Mouse (Mus musculus) midbrain, embryonic 16.5 days (tissue): ENCODE measurements around the gene Il18r1. TPM values are rescaled to one million over a fixed set of nuclear protein-coding genes. Genes with fewer than 3 reads are reported as not detected.

Experiments
- ATAC-seq: fragments of 200-750 bp; cut with Nextera tagmentation; 2 replicates; pipeline ENCODE4 v1.8.0; 2017; ENCODE audit warnings: moderate TSS enrichment
- H3K27ac ChIP-seq: fragments of 300-500 bp; sonication (generic); 2 replicates; pipeline ENCODE4 v1.5.1; 2014; ENCODE audit warnings: mild to moderate bottlenecking, low read length, mixed read lengths
- H3K27me3 ChIP-seq: fragments of 300-500 bp; sonication (generic); 2 replicates; pipeline ENCODE4 v1.6.1; 2014; ENCODE audit warnings: low read depth, low read length, mixed read lengths; ENCODE audit not compliant: control insufficient read depth, insufficient read depth
- H3K36me3 ChIP-seq: fragments of 300-500 bp; sonication (generic); 2 replicates; pipeline ENCODE4 v1.6.1; 2014; ENCODE audit warnings: mild to moderate bottlenecking, low read length, moderate library complexity, mixed read lengths; ENCODE audit not compliant: control insufficient read depth, insufficient read depth
- H3K4me1 ChIP-seq: fragments of 300-500 bp; sonication (generic); 2 replicates; pipeline ENCODE4 v1.6.1; 2014; ENCODE audit warnings: mild to moderate bottlenecking, low read length, mixed read lengths; ENCODE audit not compliant: control insufficient read depth, insufficient read depth
- H3K4me2 ChIP-seq: fragments of 300-500 bp; sonication (generic); 2 replicates; pipeline ENCODE4 v1.6.1; 2014; ENCODE audit warnings: mild to moderate bottlenecking, low read length, mixed read lengths
- H3K4me3 ChIP-seq: fragments of 300-500 bp; sonication (generic); 2 replicates; pipeline ENCODE4 v1.5.1; 2014; ENCODE audit warnings: low read depth, mild to moderate bottlenecking, low read length, moderate library complexity, mixed read lengths
- H3K9ac ChIP-seq: fragments of 300-500 bp; sonication (generic); 2 replicates; pipeline ENCODE4 v1.6.1; 2014; ENCODE audit warnings: low read depth, low read length, mixed read lengths
- H3K9me3 ChIP-seq: fragments of 300-500 bp; sonication (generic); replicated peaks from 2 replicates; pipeline ENCODE4 v1.6.1; 2014; ENCODE audit warnings: mild to moderate bottlenecking, low read length, mixed read lengths; ENCODE audit not compliant: control insufficient read depth, poor library complexity, severe bottlenecking
- WGBS: fragments of 180-500 bp; shearing (Covaris S2); extraction: QIAGEN DNeasy Blood & Tissue Kit; methylation state at CpG from one replicate; pipeline ENCODE4 v1.1.7; 2014; 5-methylcytosine and 5-hydroxymethylcytosine counted together
- polyA plus RNA-seq: library from polyadenylated mRNA; unstranded; fragments of >200 nt; fragmentation: Nextera tagmentation; extraction: Ambion mirVana; gene quantifications from 2 replicates; pipeline ENCODE4 v1.2.1, GENCODE M21; 2015

The Il18r1 gene
- polyA plus RNA-seq, 1 experiment from 2014 or later = not detected

- WGBS = 87% methylated on average over 4 of the region's 4 CpGs
- Histone ChIP-seq H3K4me3 (no peak overlapping the region), H3K27ac (no peak overlapping the region), H3K27me3 (no peaks in the 10 kb centered on the region), H3K9ac (no peak overlapping the region), H3K4me2 (no peak overlapping the region), H3K36me3 (no peaks in the 10 kb centered on the region), H3K9me3 (no peaks in the 10 kb centered on the region), H3K4me1 (no peaks in the 10 kb centered on the region)
- no peak for ATAC-seq
These were observed 8.3 kb downstream of the Il18r1 start for GRCm38 (mm10) chr1:40473640-40474039.

- Histone ChIP-seq H3K4me1 (no peaks in the 10 kb centered on the region), H3K4me3 (no peak overlapping the region), H3K9me3 (no peaks in the 10 kb centered on the region), H3K27me3 (no peaks in the 10 kb centered on the region), H3K4me2 (no peak overlapping the region), H3K36me3 (no peaks in the 10 kb centered on the region), H3K9ac (no peak overlapping the region), H3K27ac (no peak overlapping the region)
- 91% methylated on average over 5 of the region's 5 CpGs for WGBS
- ATAC-seq = no peak
These were observed 9.0 kb downstream of the Il18r1 start for GRCm38 (mm10) chr1:40474336-40474735.

GRCm38 (mm10) chr1:40475697-40476096, 10.3 kb downstream of the Il18r1 start:
- Histone ChIP-seq H3K4me2 (no peak overlapping the region), H3K4me1 (no peaks in the 10 kb centered on the region), H3K9ac (no peak overlapping the region), H3K27ac (no peak overlapping the region), H3K36me3 (no peaks in the 10 kb centered on the region), H3K4me3 (no peak overlapping the region), H3K27me3 (no peaks in the 10 kb centered on the region), H3K9me3 (no peaks in the 10 kb centered on the region)
- 74% methylated on average over 3 of the region's 3 CpGs for WGBS
- no peak for ATAC-seq

- H3K36me3 ChIP-seq = no peaks in the 10 kb centered on the region
- H3K4me2 ChIP-seq = no peak overlapping the region
- H3K9ac ChIP-seq = no peak overlapping the region
- no peaks in the 10 kb centered on the region for H3K4me1 ChIP-seq
- no peak overlapping the region for H3K27ac ChIP-seq
- H3K4me3 ChIP-seq = no peak overlapping the region
- no peaks in the 10 kb centered on the region for H3K27me3 ChIP-seq
- H3K9me3 ChIP-seq = no peaks in the 10 kb centered on the region
- 70% methylated on average over 4 of the region's 4 CpGs for WGBS
- ATAC-seq = no peak
These were observed 11.4 kb downstream of the Il18r1 start for GRCm38 (mm10) chr1:40476756-40477155.

- Histone ChIP-seq H3K4me3 (no peak overlapping the region), H3K27ac (no peak overlapping the region), H3K4me2 (no peak overlapping the region), H3K9me3 (no peaks in the 10 kb centered on the region), H3K4me1 (no peaks in the 10 kb centered on the region), H3K9ac (no peak overlapping the region), H3K27me3 (no peaks in the 10 kb centered on the region), H3K36me3 (no peaks in the 10 kb centered on the region)
- 87% methylated on average over 6 of the region's 6 CpGs for WGBS
- ATAC-seq = no peak
These were observed 14.2 kb downstream of the Il18r1 start for GRCm38 (mm10) chr1:40479505-40479923.

GRCm38 (mm10) chr1:40494594-40494993, 29.2 kb downstream of the Il18r1 start:
- H3K27ac ChIP-seq = no peak overlapping the region
- H3K9me3 ChIP-seq = no peaks in the 10 kb centered on the region
- H3K4me1 ChIP-seq = no peaks in the 10 kb centered on the region
- no peaks in the 10 kb centered on the region for H3K36me3 ChIP-seq
- H3K4me2 ChIP-seq = no peak overlapping the region
- H3K27me3 ChIP-seq = no peaks in the 10 kb centered on the region
- WGBS = 89% methylated on average over 4 of the region's 4 CpGs
- no peak for ATAC-seq
- no peak overlapping the region for H3K4me3 ChIP-seq
- no peak overlapping the region for H3K9ac ChIP-seq

- Histone ChIP-seq H3K4me2 (no peak overlapping the region), H3K27ac (no peak overlapping the region), H3K4me3 (no peak overlapping the region), H3K27me3 (no peaks in the 10 kb centered on the region), H3K4me1 (no peaks in the 10 kb centered on the region), H3K36me3 (no peaks in the 10 kb centered on the region), H3K9me3 (no peaks in the 10 kb centered on the region), H3K9ac (no peak overlapping the region)
- no peak for ATAC-seq
- 97% methylated on average over 1 of the region's 1 CpGs for WGBS
These were observed 34.4 kb downstream of the Il18r1 start for GRCm38 (mm10) chr1:40499708-40500107.

GRCm38 (mm10) chr1:40501126-40501525, 35.8 kb downstream of the Il18r1 start:
- no peak for ATAC-seq
- Histone ChIP-seq H3K4me1 (no peaks in the 10 kb centered on the region), H3K9ac (no peak overlapping the region), H3K4me2 (no peak overlapping the region), H3K4me3 (no peak overlapping the region), H3K27ac (no peak overlapping the region), H3K27me3 (no peaks in the 10 kb centered on the region), H3K9me3 (no peaks in the 10 kb centered on the region), H3K36me3 (no peaks in the 10 kb centered on the region)
- 86% methylated on average over 4 of the region's 4 CpGs for WGBS

- Histone ChIP-seq H3K4me1 (no peaks in the 10 kb centered on the region), H3K27ac (no peak overlapping the region), H3K9me3 (no peaks in the 10 kb centered on the region), H3K27me3 (no peaks in the 10 kb centered on the region), H3K4me3 (no peak overlapping the region), H3K9ac (no peak overlapping the region), H3K4me2 (no peak overlapping the region), H3K36me3 (no peaks in the 10 kb centered on the region)
- 90% methylated on average over 11 of the region's 11 CpGs for whole genome bisulfite sequencing
- no peak for ATAC-seq
These were observed 36.4 kb downstream of the Il18r1 start for GRCm38 (mm10) chr1:40501546-40502398.
